Mouse (Mus musculus): ENCODE data around the gene Wnt3a.

DNA sequence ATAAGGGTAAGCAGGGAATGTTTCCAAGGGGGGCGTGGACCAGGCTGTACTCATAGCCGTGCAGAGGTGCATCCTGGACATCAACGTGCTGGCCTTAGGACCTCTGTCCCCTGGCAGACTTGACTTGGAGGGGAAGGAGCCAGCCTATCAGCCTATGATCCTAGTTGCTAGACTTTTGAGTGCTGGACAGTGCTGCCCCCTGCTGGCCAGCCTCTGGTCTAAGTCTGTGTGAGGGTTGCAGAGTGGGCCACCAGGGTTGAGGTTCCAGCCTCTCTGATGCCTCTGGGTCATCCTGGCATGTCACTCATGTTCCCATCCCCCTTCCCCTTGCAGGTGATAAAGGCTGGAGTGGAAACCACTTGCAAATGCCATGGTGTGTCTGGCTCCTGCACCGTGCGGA lies 40.0 kb upstream of the Wnt3a start:
- peak; percentile 57 for TF ChIP-seq CTCF (IDR thresholded peaks at IDR 0.05; ENCODE audit: control insufficient read depth, insufficient read depth, insufficient read length)
- TF ChIP-seq CEBPB (IDR thresholded peaks at IDR 0.05; ENCODE audit: low read depth): no peak
- no peak for TF ChIP-seq MAX (IDR thresholded peaks at IDR 0.05)
- no peak for TF ChIP-seq MYOD1 (IDR thresholded peaks at IDR 0.05; ENCODE audit: control insufficient read depth, insufficient read length, low read depth)
- TF ChIP-seq MYOG (IDR thresholded peaks at IDR 0.05; ENCODE audit: control insufficient read depth, extremely low read depth, insufficient read length): no peak
- no peak for TF ChIP-seq FOSL1 (IDR thresholded peaks at IDR 0.05; ENCODE audit: insufficient read depth, low read length, poor library complexity, severe bottlenecking)

All from C2C12 (cell line).